Mouse (Mus musculus) hindbrain, postnatal 0 days (tissue): ENCODE measurements around the gene Prpf31. TPM values are rescaled to one million over a fixed set of nuclear protein-coding genes. Genes with fewer than 3 reads are reported as not detected.

Experiments
- ATAC-seq: fragments of 200-750 bp; cut with Nextera tagmentation; 2 replicates; pipeline ENCODE4 v1.8.0; 2017; ENCODE audit warnings: mild to moderate bottlenecking, moderate TSS enrichment, moderate library complexity
- DNase-seq: peaks from one replicate; pipeline ENCODE4 v3.0.0-alpha.2; 2015; ENCODE audit warnings: low spot score
- H3K27ac ChIP-seq: fragments of 300-500 bp; sonication (generic); 2 replicates; pipeline ENCODE4 v1.5.1; 2014; ENCODE audit warnings: mild to moderate bottlenecking
- H3K27me3 ChIP-seq: fragments of 300-500 bp; sonication (generic); 2 replicates; pipeline ENCODE4 v1.6.1; 2014; ENCODE audit warnings: low read length, mixed read lengths; ENCODE audit not compliant: insufficient read depth
- H3K36me3 ChIP-seq: fragments of 300-500 bp; sonication (generic); 2 replicates; pipeline ENCODE4 v1.6.1; 2014; ENCODE audit warnings: low read length, mixed read lengths; ENCODE audit not compliant: insufficient read depth
- H3K4me1 ChIP-seq: fragments of 300-500 bp; sonication (generic); 2 replicates; pipeline ENCODE4 v1.6.1; 2014; ENCODE audit warnings: antibody characterized with exemption, low read length, mixed read lengths; ENCODE audit not compliant: insufficient read depth
- H3K4me2 ChIP-seq: fragments of 300-500 bp; sonication (generic); 2 replicates; pipeline ENCODE4 v1.6.1; 2014; ENCODE audit warnings: low read depth, mild to moderate bottlenecking, low read length, moderate library complexity, mixed read lengths
- H3K4me3 ChIP-seq: fragments of 300-500 bp; sonication (generic); 2 replicates; pipeline ENCODE4 v1.5.1; 2014; ENCODE audit warnings: low read length
- H3K9ac ChIP-seq: fragments of 300-500 bp; sonication (generic); replicated peaks from 2 replicates; pipeline ENCODE4 v1.6.1; 2014; ENCODE audit warnings: mild to moderate bottlenecking, low read length, moderate library complexity, mixed read lengths
- H3K9me3 ChIP-seq: fragments of 300-500 bp; sonication (generic); 2 replicates; pipeline ENCODE4 v1.6.1; 2016; ENCODE audit warnings: low read length, mixed read lengths
- CTCF ChIP-seq: IDR thresholded peaks from 2 replicates; pipeline ENCODE4 v1.5.1; 2016; ENCODE audit warnings: antibody characterized with exemption, control low read depth, low read depth
- whole genome bisulfite sequencing: fragments of 180-500 bp; shearing (Covaris S2); extraction: QIAGEN DNeasy Blood & Tissue Kit; methylation state at CpG from one replicate; pipeline ENCODE4 v1.1.7; 2014; 5-methylcytosine and 5-hydroxymethylcytosine counted together
- polyA plus RNA-seq: library from polyadenylated mRNA; unstranded; fragments of >200 nt; fragmentation: Nextera tagmentation; extraction: Ambion mirVana; gene quantifications from 2 replicates; pipeline ENCODE4 v1.2.1, GENCODE M21; 2015
- total RNA-seq: library from RNA; depleted of rRNA; stranded (reverse); fragments of >200 nt; gene quantifications from 2 replicates; pipeline ENCODE4 v1.2.3, GENCODE M21; 2014

The Prpf31 gene
- total and polyA plus RNA-seq, 2 experiments from 2014 or later: 50.8 to 77.6 TPM

GRCm38 (mm10) chr7:3644672-3645487, 15.1 kb downstream of the Prpf31 start, which contains the start of gene Cnot3:
Cnot3 (plus strand) TSS chr7:3645268.
- DNase-seq: peak; percentile 99
- peak; percentile 98 for ATAC-seq
- Histone ChIP-seq H3K4me1 (peaks cover 23% of the 10 kb centered on the region), H3K27me3 (no peaks in the 10 kb centered on the region), H3K9ac (peak within 1 kb of the TSS; percentile 97), H3K4me2 (peak within 1 kb of the TSS; percentile 78), H3K9me3 (no peaks in the 10 kb centered on the region), H3K27ac (peak within 1 kb of the TSS; percentile 98), H3K4me3 (peak within 1 kb of the TSS; percentile 97), H3K36me3 (peaks cover 7% of the 10 kb centered on the region; the same call in 1 of the 2 replicates)
- no peak for TF ChIP-seq CTCF
- WGBS: under 1% methylated on average over 51 of the region's 58 CpGs

- no peak for DNase-seq
These were observed 15.8 kb downstream of the Prpf31 start for GRCm38 (mm10) chr7:3645488-3646025.

GRCm38 (mm10) chr7:3646188-3646587, 16.4 kb downstream of the Prpf31 start:
- no peak for TF ChIP-seq CTCF
- Histone ChIP-seq H3K27me3 (no peaks in the 10 kb centered on the region), H3K4me1 (peaks cover 23% of the 10 kb centered on the region), H3K36me3 (peaks cover 8% of the 10 kb centered on the region), H3K4me3 (peak overlapping the region; percentile 97), H3K27ac (peak overlapping the region; percentile 98; the same call in 1 of the 2 replicates), H3K4me2 (peak overlapping the region; percentile 78), H3K9ac (peak overlapping the region; percentile 97), H3K9me3 (no peaks in the 10 kb centered on the region)
- ATAC-seq: no peak
- 14% methylated on average over 9 of the region's 9 CpGs for WGBS
- no peak for DNase-seq

More at GRCm38 (mm10) chr7:3645488-3646025, 15.8 kb downstream of the Prpf31 start:
- no peaks in the 10 kb centered on the region for H3K27me3 ChIP-seq
- peak overlapping the region; percentile 98 for H3K27ac ChIP-seq
- peak overlapping the region; percentile 97 for H3K9ac ChIP-seq
- peak overlapping the region; percentile 78 for H3K4me2 ChIP-seq
- H3K36me3 ChIP-seq: peaks cover 6% of the 10 kb centered on the region; the same call in 1 of the 2 replicates
- no peak for TF ChIP-seq CTCF
- no peak for ATAC-seq
- WGBS: under 1% methylated on average over 39 of the region's 58 CpGs
- H3K4me1 ChIP-seq: peaks cover 23% of the 10 kb centered on the region
- peak overlapping the region; percentile 97 for H3K4me3 ChIP-seq
- no peaks in the 10 kb centered on the region for H3K9me3 ChIP-seq

DNA sequence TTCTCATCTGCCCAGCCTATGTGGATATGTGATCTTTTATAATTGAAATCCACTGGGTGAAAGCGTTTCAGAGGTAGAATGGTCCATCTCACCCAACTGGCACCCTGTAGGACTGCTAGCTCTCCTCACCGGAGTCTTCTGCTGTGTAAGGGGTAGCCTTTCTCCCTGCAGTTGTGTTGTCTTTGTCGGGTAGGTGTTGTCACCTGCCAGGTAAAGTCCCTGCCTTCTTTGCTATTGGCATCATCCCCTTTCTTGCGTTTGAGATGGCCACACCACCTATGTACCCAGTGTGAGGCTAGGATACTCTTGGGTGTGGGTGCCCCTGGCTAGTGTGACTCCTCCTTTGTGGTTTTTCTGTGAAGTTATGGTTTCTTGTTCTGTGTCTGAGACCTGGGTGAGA, 16.9 kb downstream of the Prpf31 start:
- H3K4me2 ChIP-seq: peak overlapping the region; percentile 78
- peaks cover 12% of the 10 kb centered on the region for H3K36me3 ChIP-seq
- DNase-seq: no peak
- H3K9me3 ChIP-seq: no peaks in the 10 kb centered on the region
- H3K4me3 ChIP-seq: peak overlapping the region; percentile 97
- no peak for TF ChIP-seq CTCF
- peaks cover 23% of the 10 kb centered on the region for H3K4me1 ChIP-seq
- H3K27me3 ChIP-seq: no peaks in the 10 kb centered on the region
- H3K9ac ChIP-seq: peak overlapping the region; percentile 97
- no peak for ATAC-seq
- whole genome bisulfite sequencing: 71% methylated on average over 4 of the region's 4 CpGs
- H3K27ac ChIP-seq: no peak overlapping the region

DNA sequence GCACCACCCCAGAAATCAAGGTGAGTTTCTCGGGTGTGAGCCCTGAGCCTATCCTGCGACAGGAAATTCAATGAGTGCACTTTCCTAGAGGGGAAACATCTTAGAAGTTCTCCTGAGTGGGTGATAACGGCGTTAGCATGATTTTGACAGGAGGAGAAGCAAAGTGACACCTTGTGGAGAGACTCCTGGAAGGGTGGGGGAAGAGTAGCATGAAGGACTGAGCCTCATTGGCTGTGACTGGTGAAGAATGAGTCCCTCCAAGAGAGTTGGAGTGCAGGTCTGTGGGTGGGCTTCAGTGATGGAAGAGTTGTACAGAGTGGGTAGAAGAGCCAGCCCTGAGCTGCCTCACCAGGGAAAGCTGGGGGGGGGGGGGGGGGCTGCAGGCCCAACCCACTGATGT, 27.2 kb downstream of the Prpf31 start:
- TF ChIP-seq CTCF: no peak
- Histone ChIP-seq H3K27ac (no peak overlapping the region), H3K9ac (no peak overlapping the region), H3K9me3 (no peaks in the 10 kb centered on the region), H3K36me3 (peaks cover 82% of the 10 kb centered on the region), H3K4me3 (no peak overlapping the region), H3K4me1 (no peaks in the 10 kb centered on the region), H3K27me3 (no peaks in the 10 kb centered on the region), H3K4me2 (no peak overlapping the region)
- 88% methylated on average over 4 of the region's 4 CpGs for WGBS
- no peak for DNase-seq
- ATAC-seq: no peak

- H3K4me2 ChIP-seq: no peak overlapping the region
- no peak overlapping the region for H3K9ac ChIP-seq
- no peaks in the 10 kb centered on the region for H3K9me3 ChIP-seq
- H3K27me3 ChIP-seq: no peaks in the 10 kb centered on the region
- no peak for DNase-seq
- TF ChIP-seq CTCF: no peak
- no peak for ATAC-seq
- no peak overlapping the region for H3K4me3 ChIP-seq
- 94% methylated on average over 14 of the region's 14 CpGs for WGBS
- H3K4me1 ChIP-seq: no peaks in the 10 kb centered on the region
- H3K36me3 ChIP-seq: peaks cover 74% of the 10 kb centered on the region
- H3K27ac ChIP-seq: no peak overlapping the region
These were observed 28.8 kb downstream of the Prpf31 start for GRCm38 (mm10) chr7:3658578-3658977.
